Mouse (Mus musculus): Measurements from ENCODE around the gene Zfyve28.

DNA sequence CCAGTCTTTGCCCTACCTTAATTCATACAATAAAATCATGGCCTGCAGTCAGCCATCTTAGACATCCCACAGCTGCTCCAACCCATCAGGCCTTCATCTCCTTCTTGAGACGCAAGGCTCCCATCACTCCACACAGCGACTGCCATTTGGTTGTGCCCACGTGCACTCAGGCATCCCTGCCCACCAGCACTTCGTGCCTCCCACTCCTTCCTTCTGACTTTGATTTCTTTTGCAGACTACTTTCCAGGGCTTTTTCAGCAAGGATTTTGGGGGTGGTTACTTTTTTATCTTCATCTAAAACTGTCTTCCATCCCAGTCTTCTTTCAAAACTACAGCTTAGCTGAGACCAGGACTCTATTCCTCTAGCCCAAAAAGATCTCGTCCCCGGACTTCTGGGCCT lies 11.5 kb downstream of the Zfyve28 start:
- TF ChIP-seq CTCF (IDR thresholded peaks at IDR 0.05; ENCODE audit: low read depth) (no peak), EP300 (IDR thresholded peaks at IDR 0.05; ENCODE audit: low read depth) (no peak)

Measured in heart, postnatal 0 days (tissue).